12 mouse cellular contexts compared by ENCODE assay signal in genomic region chr5:110494396-110494795, GRCm38 (mm10). TPM values are rescaled to one million over a fixed set of nuclear protein-coding genes. Genes with fewer than 3 reads are reported as not detected.
DNase-seq lines count a peak whose midpoint lies in the region; ATAC-seq and TF ChIP-seq lines count a peak whose summit lies in the region.
"Had no signal": no experiment of that assay in that cellular context is flagged by ENCODE, and none has a peak within 500 bp of the region (broad histone marks: within the 10 kb centered on the region; RNA-seq: fewer than 3 reads in every experiment).

No protein-coding gene starts in this region.

- H3K4me2 ChIP-seq in forebrain, embryonic 15.5 days (replicated peaks) = no peak overlapping the region
- H3K4me2 ChIP-seq in midbrain, embryonic 11.5 days = no peak overlapping the region
- H3K4me2 ChIP-seq: heart, embryonic 13.5 days; intestine, embryonic 15.5 days; neural tube, embryonic 12.5 days had no signal

- H3K4me3 ChIP-seq in forebrain, embryonic 15.5 days = no peak overlapping the region
- no peak overlapping the region for H3K4me3 ChIP-seq in midbrain, embryonic 11.5 days (ENCODE audit: low read depth, low read length)
- no peak overlapping the region for H3K4me3 ChIP-seq in thymus, adult 2 months (ENCODE audit: control insufficient read depth, insufficient read depth, low read length)
- H3K4me3 ChIP-seq in heart, embryonic 10.5 days = no peak overlapping the region
- H3K4me3 ChIP-seq: heart, embryonic 13.5 days; intestine, embryonic 15.5 days; neural tube, embryonic 12.5 days had no signal

- TF ChIP-seq POLR2A in thymus, adult 2 months (IDR thresholded peaks at IDR 0.05; ENCODE audit: control insufficient read depth, extremely low read depth, insufficient read depth, low read length, poor library complexity) = no peak

- H3K9me3 ChIP-seq in forebrain, embryonic 15.5 days = no peaks in the 10 kb centered on the region
- no peaks in the 10 kb centered on the region for H3K9me3 ChIP-seq in midbrain, embryonic 11.5 days (ENCODE audit: control insufficient read depth, low read length)
- no peaks in the 10 kb centered on the region for H3K9me3 ChIP-seq in heart, embryonic 10.5 days
- H3K9me3 ChIP-seq: G1E; heart, embryonic 13.5 days; intestine, embryonic 15.5 days; neural tube, embryonic 12.5 days had no signal

- peak; percentile 31; the same call in 1 of the 2 replicates for ATAC-seq in forebrain, embryonic 15.5 days (replicated peaks)
- 0 out of 2 replicates have a peak, but pooled peaks have one; percentile 17 for ATAC-seq in midbrain, embryonic 11.5 days (ENCODE audit: low FRiP score)

- H3K27me3 ChIP-seq in forebrain, embryonic 15.5 days = no peaks in the 10 kb centered on the region
- H3K27me3 ChIP-seq in midbrain, embryonic 11.5 days (ENCODE audit: control insufficient read depth, insufficient read depth, low read length) = no peaks in the 10 kb centered on the region
- no peaks in the 10 kb centered on the region for H3K27me3 ChIP-seq in thymus, adult 2 months (ENCODE audit: control insufficient read depth, insufficient read depth, low read length)
- peaks cover 54% of the 10 kb centered on the region for H3K27me3 ChIP-seq in heart, embryonic 10.5 days (ENCODE audit: insufficient read depth, poor library complexity, severe bottlenecking)
- H3K27me3 ChIP-seq: intestine, embryonic 15.5 days; neural tube, embryonic 12.5 days had no signal

- TF ChIP-seq CTCF in thymus, adult 2 months (IDR thresholded peaks at IDR 0.05; ENCODE audit: borderline replicate concordance, control insufficient read depth, extremely low read depth, insufficient read depth, low read length, poor library complexity) = no peak

- no peaks in the 10 kb centered on the region for H3K36me3 ChIP-seq in forebrain, embryonic 15.5 days
- H3K36me3 ChIP-seq in midbrain, embryonic 11.5 days (ENCODE audit: control insufficient read depth, insufficient read depth, low read length) = no peaks in the 10 kb centered on the region
- H3K36me3 ChIP-seq in thymus, adult 2 months (ENCODE audit: control insufficient read depth, insufficient read depth, low read length) = no peaks in the 10 kb centered on the region
- no peaks in the 10 kb centered on the region for H3K36me3 ChIP-seq in heart, embryonic 10.5 days
- H3K36me3 ChIP-seq: G1E; heart, embryonic 13.5 days; intestine, embryonic 15.5 days; neural tube, embryonic 12.5 days had no signal

- peak; percentile 21 for DNase-seq in kidney, adult 11 months
- DNase-seq in kidney, adult 18-20 months = no peak
- DNase-seq in adipocyte (ENCODE audit: low spot score) = peak; percentile 57
- DNase-seq in midbrain, embryonic 11.5 days (ENCODE audit: low spot score, missing footprints) = peak; percentile 86
- DNase-seq in thymus, adult 2 months = no peak
- no peak for DNase-seq in heart, embryonic 10.5 days (ENCODE audit: low spot score)
- no peak for DNase-seq in adrenal gland, adult 2 months

- WGBS in forebrain, embryonic 15.5 days = 29% methylated on average over 4 of the region's 4 CpGs
- WGBS in midbrain, embryonic 11.5 days = 76% methylated on average over 4 of the region's 4 CpGs
- WGBS in thymus, adult 2 months = 82% methylated on average over 4 of the region's 4 CpGs
- 79% methylated on average over 4 of the region's 4 CpGs for WGBS in heart, embryonic 10.5 days

- no peak overlapping the region for H3K27ac ChIP-seq in forebrain, embryonic 15.5 days (replicated peaks)
- H3K27ac ChIP-seq in midbrain, embryonic 11.5 days (ENCODE audit: low read depth, low read length) = no peak overlapping the region
- no peak overlapping the region for H3K27ac ChIP-seq in thymus, adult 2 months (ENCODE audit: control insufficient read depth, insufficient read depth, low read length)
- no peak overlapping the region for H3K27ac ChIP-seq in heart, embryonic 10.5 days
- H3K27ac ChIP-seq: heart, embryonic 13.5 days; intestine, embryonic 15.5 days; neural tube, embryonic 12.5 days had no signal

- H3K4me1 ChIP-seq in forebrain, embryonic 15.5 days = no peaks in the 10 kb centered on the region
- no peaks in the 10 kb centered on the region; the same call in 1 of the 2 replicates for H3K4me1 ChIP-seq in midbrain, embryonic 11.5 days (ENCODE audit: control insufficient read depth, insufficient read depth, low read length)
- H3K4me1 ChIP-seq in thymus, adult 2 months (replicated peaks; ENCODE audit: control insufficient read depth, insufficient read depth, low read length) = no peaks in the 10 kb centered on the region
- 0 out of 2 replicates have a peak, but pooled peaks cover 3% of the 10 kb centered on the region for H3K4me1 ChIP-seq in heart, embryonic 10.5 days
- H3K4me1 ChIP-seq: heart, embryonic 13.5 days; intestine, embryonic 15.5 days had no signal

- 0 out of 2 replicates have a peak overlapping the region, but pooled peaks have one; percentile 18 for H3K9ac ChIP-seq in forebrain, embryonic 15.5 days (replicated peaks)
- H3K9ac ChIP-seq in midbrain, embryonic 11.5 days (ENCODE audit: low read length) = peak overlapping the region; percentile 46; the same call in 1 of the 2 replicates
- H3K9ac ChIP-seq: heart, embryonic 13.5 days; intestine, embryonic 15.5 days; neural tube, embryonic 12.5 days had no signal

RNA-seq across cellular contexts. Expression of gene Fbrsl1, which starts 46.1 kb away (rescaled TPM):
- polyA plus RNA-seq in forebrain, embryonic 15.5 days (2015; fragmentation: Nextera tagmentation; extraction: Ambion mirVana) = 26.4 and 30.8 TPM in 2 replicates
- polyA plus RNA-seq in midbrain, embryonic 11.5 days (2014; fragmentation: Nextera tagmentation; extraction: Ambion mirVana) = 11.3 and 14.9 TPM in 2 replicates
- 129 and 200 TPM in 2 replicates for polyA plus RNA-seq in thymus, adult 2 months (2012; rRNA removed)
- 9.6 and 11.1 TPM in 2 replicates for polyA plus RNA-seq in heart, embryonic 10.5 days (2016; fragmentation: Nextera tagmentation; extraction: Ambion mirVana)
- 10 to 100 TPM; 56.7 to 67.2 TPM for total RNA-seq in adrenal gland, adult 2 months (2021)
- 267 and 295 TPM in 2 replicates for polyA plus RNA-seq in adrenal gland, adult 2 months (2012; rRNA removed)

RNA-seq across cellular contexts. Expression of gene Galnt9, which starts 49.8 kb away (rescaled TPM):
- polyA plus RNA-seq in forebrain, embryonic 15.5 days (2015; fragmentation: Nextera tagmentation; extraction: Ambion mirVana) = 12.8 and 14.2 TPM in 2 replicates
- polyA plus RNA-seq in midbrain, embryonic 11.5 days (2014; fragmentation: Nextera tagmentation; extraction: Ambion mirVana) = 5.0 and 5.8 TPM in 2 replicates
- polyA plus RNA-seq in thymus, adult 2 months (2012; rRNA removed) = 0.87 and 1.3 TPM in 2 replicates
- not detected in 2 replicates for polyA plus RNA-seq in heart, embryonic 10.5 days (2016; fragmentation: Nextera tagmentation; extraction: Ambion mirVana)
- under 1 TPM in 1 of 2 experiments, not detected in 1; 0.14 TPM for total RNA-seq in adrenal gland, adult 2 months (2021)
- polyA plus RNA-seq in adrenal gland, adult 2 months (2012; rRNA removed) = 0.25 and 0.41 TPM in 2 replicates
- polyA plus RNA-seq: G1E; heart, embryonic 13.5 days had no signal

Comparison
In these comparisons a context has a peak if more than half of its experiments do, and no peak if none do; other contexts are left out.
1. DNase-seq: peak in kidney, adult 11 months (single experiment), adipocyte (single experiment) and midbrain, embryonic 11.5 days (single experiment); none in kidney, adult 18-20 months (single experiment), thymus, adult 2 months (single experiment), heart, embryonic 10.5 days (single experiment) and adrenal gland, adult 2 months (single experiment).